Mouse (Mus musculus) MEL (cell line): ENCODE data around the gene Bpgm.

ENCODE experiments used
- CTCF ChIP-seq, 3 experiments: IDR thresholded peaks in 2 of 3; conservative IDR thresholded peaks in 1 of 3; 2 replicates each; pipeline ENCODE4 v1.5.1; 2011 to 2012; ENCODE audit warnings: low read length in 3 of 3, low read depth in 2 of 3, mild to moderate bottlenecking in 2 of 3, improper control_type of control experiment in 1 of 3, inconsistent platforms in 1 of 3, mixed read lengths in 1 of 3, moderate library complexity in 1 of 3; ENCODE audit not compliant: control insufficient read depth in 1 of 3, insufficient read depth in 1 of 3, poor library complexity in 1 of 3, severe bottlenecking in 1 of 3
- ELF1 ChIP-seq: IDR thresholded peaks from 2 replicates; pipeline ENCODE4 v1.6.1; 2014; ENCODE audit warnings: low read depth, mild to moderate bottlenecking, inconsistent platforms, low read length, improper control_type of control experiment, moderate library complexity
- MAZ ChIP-seq: IDR thresholded peaks from 2 replicates; pipeline ENCODE4 v1.6.1; 2012; ENCODE audit warnings: low read depth, mild to moderate bottlenecking, inconsistent platforms, low read length, improper control_type of control experiment
- MYC ChIP-seq: IDR thresholded peaks from 2 replicates; pipeline ENCODE4 v1.6.1; 2011; ENCODE audit warnings: low read depth, mild to moderate bottlenecking, low read length, improper control_type of control experiment, moderate library complexity
- POLR2AphosphoS2 ChIP-seq: IDR thresholded peaks from 2 replicates; pipeline ENCODE4 v1.6.1; 2011; ENCODE audit warnings: low read length, improper control_type of control experiment
- RCOR1 ChIP-seq: IDR thresholded peaks from 2 replicates; pipeline ENCODE4 v1.6.1; 2012; ENCODE audit warnings: low read depth, mild to moderate bottlenecking, inconsistent platforms, low read length, improper control_type of control experiment
- TCF12 ChIP-seq: IDR thresholded peaks from 2 replicates; pipeline ENCODE4 v1.6.1; 2014; ENCODE audit warnings: low read depth, mild to moderate bottlenecking, inconsistent platforms, low read length, improper control_type of control experiment, moderate library complexity
- USF1 ChIP-seq: IDR thresholded peaks from 2 replicates; pipeline ENCODE4 v1.6.1; 2014; ENCODE audit warnings: low read depth, mild to moderate bottlenecking, inconsistent platforms, low read length, improper control_type of control experiment, moderate library complexity
- USF2 ChIP-seq, 2 experiments: IDR thresholded peaks; 2 replicates each; pipeline ENCODE4 v1.6.1; 2011 to 2012; ENCODE audit warnings: improper control_type of control experiment in 2 of 2, low read length in 2 of 2, borderline replicate concordance in 1 of 2, inconsistent platforms in 1 of 2, low read depth in 1 of 2, mild to moderate bottlenecking in 1 of 2; ENCODE audit not compliant: insufficient read depth in 1 of 2
- ZC3H11A ChIP-seq: IDR thresholded peaks from 2 replicates; pipeline ENCODE4 v1.6.1; 2012; ENCODE audit warnings: low read depth, mild to moderate bottlenecking, inconsistent platforms, low read length, improper control_type of control experiment

DNA sequence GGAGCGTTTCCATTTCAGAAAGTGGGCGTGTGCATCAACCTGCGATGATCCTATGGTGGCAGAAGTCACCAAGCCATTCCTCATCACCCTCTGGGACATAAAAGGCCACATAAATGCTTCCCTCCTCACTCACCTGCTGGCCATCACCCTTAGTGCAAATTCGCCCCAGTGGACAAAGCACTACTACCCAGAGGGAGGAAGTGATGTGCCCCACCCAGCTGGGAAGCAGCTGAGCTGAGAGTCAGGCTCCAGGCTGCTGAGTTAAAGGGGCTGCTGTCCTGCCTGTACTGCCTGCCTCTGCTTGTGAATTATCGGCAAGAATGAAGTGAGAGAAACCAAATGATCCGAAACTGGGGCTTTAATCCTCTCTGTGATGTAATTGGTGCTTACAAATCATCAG lies 49.9 kb downstream of the Bpgm start:
- no peak for TF ChIP-seq CTCF (IDR thresholded peaks at IDR 0.05 in 2 of 3, conservative IDR thresholded peaks at IDR 0.05 in 1 of 3; ENCODE audit: control insufficient read depth in 1 of 3, insufficient read depth in 1 of 3, low read depth in 2 of 3, low read length in 3 of 3, poor library complexity in 1 of 3, severe bottlenecking in 1 of 3)
- no peak for TF ChIP-seq ZC3H11A
- no peak for TF ChIP-seq ELF1
- TF ChIP-seq RCOR1: no peak
- TF ChIP-seq POLR2AphosphoS2: no peak
- TF ChIP-seq USF1: no peak
- TF ChIP-seq USF2 (IDR thresholded peaks at IDR 0.05; ENCODE audit: borderline replicate concordance in 1 of 2, insufficient read depth in 1 of 2, low read depth in 1 of 2, low read length in 2 of 2): no peak
- no peak for TF ChIP-seq MYC
- no peak for TF ChIP-seq MAZ
- TF ChIP-seq TCF12: no peak
